Mouse (Mus musculus) erythroblast, embryonic 14.5 days (primary cell): Measurements from ENCODE around the gene Dnah9.

Source experiments
- GATA1 ChIP-seq: IDR thresholded peaks from 2 replicates; pipeline ENCODE4 v1.6.1; 2012; ENCODE audit warnings: low read length, inconsistent platforms, mixed read lengths
- TAL1 ChIP-seq: IDR thresholded peaks from 3 replicates; pipeline ENCODE4 v1.6.1; 2012; ENCODE audit warnings: low read length, inconsistent platforms, mixed read lengths

DNA sequence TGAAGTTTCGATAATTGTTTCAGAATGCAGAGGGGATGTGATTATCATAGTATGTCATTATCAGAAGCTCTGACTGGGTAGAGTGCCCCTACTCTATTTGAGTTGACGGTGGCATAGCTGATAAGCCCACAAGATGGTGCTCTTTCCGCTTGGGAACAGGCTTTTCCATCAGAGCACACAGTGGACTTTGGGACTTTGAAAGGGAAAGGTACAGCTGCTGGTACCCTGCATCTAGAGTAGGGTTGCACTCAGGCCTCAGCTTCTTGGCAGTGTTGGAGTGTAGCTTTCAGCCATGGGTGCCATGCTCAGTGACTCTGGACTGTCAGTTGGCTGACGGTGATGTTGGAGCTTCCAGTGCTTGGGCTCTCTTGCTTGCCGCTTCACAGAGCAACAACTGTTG lies 348.1 kb downstream of the Dnah9 start:
- no peak for TF ChIP-seq GATA1
- no peak for TF ChIP-seq TAL1
